In the genomic region with DNA sequence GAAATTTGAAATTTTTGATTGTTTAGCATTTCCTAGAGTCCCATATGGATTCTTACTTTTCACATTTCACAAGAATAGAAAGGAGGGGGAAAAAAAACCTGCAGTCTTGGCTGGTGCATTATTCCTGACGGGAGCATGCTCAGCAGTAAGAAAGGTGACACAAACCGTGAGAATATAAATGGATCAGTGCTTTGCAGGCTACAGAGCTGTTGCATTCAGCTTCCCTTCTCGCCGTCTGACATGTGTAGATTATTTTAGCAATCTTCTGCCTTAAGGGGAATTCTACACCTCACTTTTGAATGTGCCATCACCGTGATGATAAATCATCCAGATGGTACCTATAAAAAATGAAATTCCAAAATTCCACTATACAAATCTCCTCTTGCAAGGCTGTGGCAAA, we compare ENCODE assay signal across 31 mouse cellular contexts. TPM values are rescaled to one million over a fixed set of nuclear protein-coding genes. Genes with fewer than 3 reads are reported as not detected.
DNase-seq lines count a peak whose midpoint lies in the region; ATAC-seq and TF ChIP-seq lines count a peak whose summit lies in the region.
"Had no signal": no experiment of that assay in that cellular context is flagged by ENCODE, and none has a peak within 500 bp of the region (broad histone marks: within the 10 kb centered on the region; RNA-seq: fewer than 3 reads in every experiment).

No protein-coding gene starts in this region.

- no peak overlapping the region for H3K27ac ChIP-seq in forebrain, embryonic 16.5 days (ENCODE audit: low read length)
- H3K27ac ChIP-seq in forebrain, embryonic 11.5 days (ENCODE audit: low read depth, low read length): no peak overlapping the region
- no peak overlapping the region for H3K27ac ChIP-seq in gastrocnemius, adult 2 months
- H3K27ac ChIP-seq: forebrain, embryonic 10.5 days; forebrain, embryonic 15.5 days; heart, adult 2 months; heart, embryonic 10.5 days; heart, embryonic 13.5 days; hindbrain, embryonic 14.5 days; hindbrain, postnatal 0 days had no signal

- H3K9ac ChIP-seq in forebrain, embryonic 16.5 days (replicated peaks; ENCODE audit: low read depth, low read length): no peak overlapping the region
- no peak overlapping the region for H3K9ac ChIP-seq in forebrain, embryonic 11.5 days (ENCODE audit: low read length)
- H3K9ac ChIP-seq: forebrain, embryonic 15.5 days; heart, embryonic 13.5 days; hindbrain, embryonic 14.5 days had no signal

- intact Hi-C loops in gastrocnemius, adult 2 months (cut with DNase I): no loop called here

- H3K27me3 ChIP-seq in forebrain, embryonic 16.5 days (replicated peaks; ENCODE audit: control insufficient read depth, insufficient read depth, low read length): no peaks in the 10 kb centered on the region
- H3K27me3 ChIP-seq in forebrain, embryonic 11.5 days (ENCODE audit: control insufficient read depth, insufficient read depth, low read length): no peaks in the 10 kb centered on the region
- H3K27me3 ChIP-seq: forebrain, embryonic 15.5 days; heart, embryonic 13.5 days had no signal

- DNase-seq in forebrain, embryonic 11.5 days (ENCODE audit: low spot score): no peak
- peak; percentile 20 to 42 for DNase-seq in frontal cortex, adult 2 months (ENCODE audit: extremely low spot score in 1 of 2, low spot score in 1 of 2)
- no peak for DNase-seq in frontal cortex, postnatal 14 days (ENCODE audit: low spot score in 2 of 2)
- peak; percentile 8 for DNase-seq in right cerebral cortex, adult 18-20 months
- DNase-seq in right cerebral cortex, postnatal 4 days: no peak
- no peak for DNase-seq in gastrocnemius, adult 2 months
- DNase-seq: adrenal gland, adult 8-10 months; adrenal gland, postnatal 25 days; cerebellum, adult 18-20 months; cerebellum, adult 9-10 months; cerebellum, postnatal 14 days; gastrocnemius, postnatal 10 days; gastrocnemius, postnatal 36 days; heart, adult 2 months; heart, postnatal 14 days; heart, postnatal 4 days had no signal

- H3K4me1 ChIP-seq in forebrain, embryonic 16.5 days (replicated peaks; ENCODE audit: control insufficient read depth, insufficient read depth, low read length): no peaks in the 10 kb centered on the region
- no peaks in the 10 kb centered on the region for H3K4me1 ChIP-seq in forebrain, embryonic 11.5 days (replicated peaks; ENCODE audit: control insufficient read depth, insufficient read depth, low read length)
- H3K4me1 ChIP-seq: forebrain, embryonic 10.5 days; forebrain, embryonic 15.5 days; heart, embryonic 10.5 days; heart, embryonic 13.5 days had no signal

- 0 out of 2 replicates have a peak, but pooled peaks have one; percentile 28 for ATAC-seq in forebrain, embryonic 16.5 days
- ATAC-seq in forebrain, embryonic 11.5 days (replicated peaks; ENCODE audit: low FRiP score): no peak
- ATAC-seq: activated CD4-positive, CD25-positive, alpha-beta regulatory T cell, adult 4 months; forebrain, embryonic 15.5 days; hindbrain, postnatal 0 days; inflammation-experienced regulatory T-cells, adult 6 months had no signal

- H3K9me3 ChIP-seq in forebrain, embryonic 16.5 days (ENCODE audit: control insufficient read depth, low read length): no peaks in the 10 kb centered on the region
- H3K9me3 ChIP-seq in forebrain, embryonic 11.5 days (ENCODE audit: control insufficient read depth, low read length): no peaks in the 10 kb centered on the region
- H3K9me3 ChIP-seq: forebrain, embryonic 10.5 days; forebrain, embryonic 15.5 days; heart, embryonic 10.5 days; heart, embryonic 13.5 days had no signal

- WGBS in forebrain, embryonic 16.5 days: 78% methylated on average over 5 of the region's 5 CpGs
- 88% methylated on average over 5 of the region's 5 CpGs for WGBS in forebrain, embryonic 11.5 days

- no peak for TF ChIP-seq CTCF in gastrocnemius, adult 2 months (IDR thresholded peaks at IDR 0.05)

- no peaks in the 10 kb centered on the region for H3K36me3 ChIP-seq in forebrain, embryonic 16.5 days (ENCODE audit: control insufficient read depth, insufficient read depth)
- H3K36me3 ChIP-seq in forebrain, embryonic 11.5 days (ENCODE audit: control insufficient read depth, insufficient read depth, low read length): no peaks in the 10 kb centered on the region
- H3K36me3 ChIP-seq: forebrain, embryonic 10.5 days; forebrain, embryonic 15.5 days; heart, embryonic 10.5 days; heart, embryonic 13.5 days had no signal

- H3K4me3 ChIP-seq in forebrain, embryonic 16.5 days (replicated peaks; ENCODE audit: low read length): no peak overlapping the region
- H3K4me3 ChIP-seq in forebrain, embryonic 11.5 days (ENCODE audit: low read depth, low read length): no peak overlapping the region
- no peak overlapping the region for H3K4me3 ChIP-seq in gastrocnemius, adult 2 months
- H3K4me3 ChIP-seq: forebrain, embryonic 10.5 days; forebrain, embryonic 15.5 days; heart, adult 2 months; heart, embryonic 10.5 days; heart, embryonic 13.5 days had no signal

- no peak overlapping the region for H3K4me2 ChIP-seq in forebrain, embryonic 16.5 days (ENCODE audit: low read length)
- no peak overlapping the region for H3K4me2 ChIP-seq in forebrain, embryonic 11.5 days (ENCODE audit: low read depth, low read length, severe bottlenecking)
- H3K4me2 ChIP-seq: forebrain, embryonic 15.5 days; heart, embryonic 13.5 days; hindbrain, embryonic 14.5 days had no signal

RNA-seq across cellular contexts. Expression of a gene that starts 55.3 kb away (rescaled TPM):
- polyA plus RNA-seq in forebrain, embryonic 16.5 days (2015; fragmentation: Nextera tagmentation; extraction: Ambion mirVana): not detected in 2 replicates
- polyA plus RNA-seq in forebrain, embryonic 11.5 days (2014; fragmentation: Nextera tagmentation; extraction: Ambion mirVana): not detected in 2 replicates
- not detected in 2 replicates for polyA plus RNA-seq in frontal cortex, adult 2 months (2012; rRNA removed)
- not detected for total RNA-seq in gastrocnemius, adult 2 months (2021)
- total RNA-seq: adrenal gland, adult 8-10 months; adrenal gland, postnatal 25 days; ES-E14; gastrocnemius, postnatal 10 days; gastrocnemius, postnatal 36 days; granulocyte monocyte progenitor cell, adult 5-6 weeks; heart, adult 2 months; heart, postnatal 14 days; heart, postnatal 4 days; hindbrain, postnatal 0 days had no signal
- polyA plus RNA-seq: activated CD4-positive, CD25-positive, alpha-beta regulatory T cell, adult 4 months; embryonic facial prominence, embryonic 11.5 days; embryonic facial prominence, embryonic 14.5 days; forebrain, embryonic 10.5 days; forebrain, embryonic 15.5 days; heart, adult 2 months; heart, embryonic 10.5 days; heart, embryonic 13.5 days; heart, embryonic 16.5 days; hindbrain, embryonic 11.5 days; hindbrain, embryonic 14.5 days; hindbrain, postnatal 0 days; inflammation-experienced regulatory T-cells, adult 6 months had no signal

Comparison
In these comparisons a context has a peak if more than half of its experiments do, and no peak if none do; other contexts are left out.
1. DNase-seq: peak in frontal cortex, adult 2 months (2 of 2) and right cerebral cortex, adult 18-20 months (single experiment); none in forebrain, embryonic 11.5 days (single experiment), frontal cortex, postnatal 14 days (0 of 2), right cerebral cortex, postnatal 4 days (single experiment) and gastrocnemius, adult 2 months (single experiment).